Mouse (Mus musculus) lung, embryonic 15.5 days (tissue): ENCODE data around the gene Aldh2. TPM values are rescaled to one million over a fixed set of nuclear protein-coding genes. Genes with fewer than 3 reads are reported as not detected.
"Not testable (repeated sequence)": the region's sequence is repeated elsewhere in the genome, so short reads cannot be mapped to it uniquely, and the experiment has no call there.

Experiments
- ATAC-seq: fragments of 200-750 bp; cut with Nextera tagmentation; 2 replicates; pipeline ENCODE4 v1.8.0; 2017; ENCODE audit warnings: moderate number of reproducible peaks, borderline replicate concordance; ENCODE audit not compliant: low FRiP score, low TSS enrichment; ENCODE audit errors: extremely low read depth
- H3K27ac ChIP-seq: fragments of 300-500 bp; sonication (generic); 2 replicates; pipeline ENCODE4 v1.5.1; 2015; ENCODE audit warnings: moderate library complexity, mild to moderate bottlenecking, inconsistent platforms
- H3K27me3 ChIP-seq: fragments of 300-500 bp; sonication (generic); 2 replicates; pipeline ENCODE4 v1.6.1; 2015; ENCODE audit warnings: inconsistent platforms
- H3K36me3 ChIP-seq: fragments of 300-500 bp; sonication (generic); 2 replicates; pipeline ENCODE4 v1.6.1; 2015; ENCODE audit warnings: inconsistent platforms
- H3K4me1 ChIP-seq: fragments of 300-500 bp; sonication (generic); 2 replicates; pipeline ENCODE4 v1.6.1; 2015; ENCODE audit warnings: inconsistent platforms
- H3K4me2 ChIP-seq: fragments of 300-500 bp; sonication (generic); 2 replicates; pipeline ENCODE4 v1.6.1; 2015; ENCODE audit warnings: inconsistent platforms, mild to moderate bottlenecking, moderate library complexity
- H3K4me3 ChIP-seq: fragments of 300-500 bp; sonication (generic); 2 replicates; pipeline ENCODE4 v1.5.1; 2015; ENCODE audit warnings: mild to moderate bottlenecking, inconsistent platforms
- H3K9ac ChIP-seq: fragments of 300-500 bp; sonication (generic); 2 replicates; pipeline ENCODE4 v1.6.1; 2015; ENCODE audit warnings: inconsistent platforms
- H3K9me3 ChIP-seq: fragments of 300-500 bp; sonication (generic); 2 replicates; pipeline ENCODE4 v1.6.1; 2016; ENCODE audit warnings: inconsistent platforms
- WGBS: fragments of 180-500 bp; shearing (Covaris S2); methylation state at CpG from one replicate; pipeline ENCODE4 v1.1.7; 2015; 5-methylcytosine and 5-hydroxymethylcytosine counted together
- polyA plus RNA-seq: library from polyadenylated mRNA; unstranded; fragments of >200 nt; fragmentation: Nextera tagmentation; extraction: Ambion mirVana; gene quantifications from 2 replicates; pipeline ENCODE4 v1.2.1, GENCODE M21; 2015

The Aldh2 gene
- polyA plus RNA-seq, 1 experiment from 2014 or later, result 330 TPM

DNA sequence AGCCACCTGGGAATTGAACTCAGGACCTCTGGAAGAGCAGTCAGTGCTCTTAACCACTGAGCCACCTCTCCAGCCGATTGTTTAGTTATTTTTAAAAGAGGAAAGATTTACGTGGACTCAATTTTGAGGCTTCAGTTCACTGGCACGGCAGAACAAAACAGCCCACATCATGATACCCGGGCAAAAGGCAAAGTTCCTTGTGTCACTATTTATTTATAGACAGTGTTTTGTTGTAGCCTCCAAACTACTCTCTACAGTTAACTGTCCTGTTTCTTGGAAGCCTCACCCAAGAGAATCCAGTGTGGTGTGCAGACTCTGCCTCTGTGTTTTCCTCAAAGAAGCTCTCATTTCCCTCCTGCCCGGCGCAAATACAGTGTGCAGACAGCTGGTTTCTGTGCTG is 18.4 kb upstream of the Aldh2 start:
- no peaks in the 10 kb centered on the region for H3K36me3 ChIP-seq
- no peaks in the 10 kb centered on the region for H3K27me3 ChIP-seq
- H3K4me3 ChIP-seq, result no peak overlapping the region
- H3K9ac ChIP-seq, result no peak overlapping the region
- no peak for ATAC-seq
- no peak overlapping the region for H3K4me2 ChIP-seq
- H3K4me1 ChIP-seq, result no peaks in the 10 kb centered on the region
- H3K9me3 ChIP-seq, result no peaks in the 10 kb centered on the region
- H3K27ac ChIP-seq, result no peak overlapping the region
- 82% methylated on average over 6 of the region's 6 CpGs for WGBS

DNA sequence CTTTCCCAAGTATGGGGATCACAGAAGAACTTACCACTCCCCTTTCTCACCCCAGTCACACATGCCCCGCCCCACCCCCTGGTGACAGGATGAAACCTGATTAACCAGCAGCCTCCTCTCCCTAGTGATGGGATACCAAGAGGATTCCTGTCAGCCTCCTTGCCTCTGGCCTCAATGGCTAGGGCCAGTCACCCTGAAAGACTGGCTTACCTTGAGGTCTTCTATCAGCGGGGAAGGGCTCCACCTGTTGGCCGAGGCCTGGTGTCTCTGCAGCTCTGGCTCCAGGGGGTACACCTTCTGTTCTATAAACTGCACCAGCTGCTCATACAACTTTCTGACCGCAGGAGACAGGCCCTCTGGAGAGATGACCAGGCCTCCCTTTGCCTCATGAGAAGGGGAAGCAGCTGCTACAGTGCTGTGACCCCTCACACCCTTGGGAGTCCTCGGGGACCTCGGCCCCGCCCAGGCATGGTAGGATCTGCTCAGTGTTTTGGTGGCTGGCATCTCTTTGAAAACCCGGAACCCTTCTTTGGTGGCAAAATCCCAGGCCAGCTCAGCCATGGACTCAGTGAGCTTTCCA is 16.0 kb upstream of the Aldh2 start:
- not testable (repeated sequence) for H3K36me3 ChIP-seq, H3K9ac ChIP-seq, H3K4me1 ChIP-seq, H3K4me2 ChIP-seq, ATAC-seq, H3K9me3 ChIP-seq, H3K27me3 ChIP-seq, H3K4me3 ChIP-seq, H3K27ac ChIP-seq
- 47% methylated on average over 8 of the region's 8 CpGs for WGBS

DNA sequence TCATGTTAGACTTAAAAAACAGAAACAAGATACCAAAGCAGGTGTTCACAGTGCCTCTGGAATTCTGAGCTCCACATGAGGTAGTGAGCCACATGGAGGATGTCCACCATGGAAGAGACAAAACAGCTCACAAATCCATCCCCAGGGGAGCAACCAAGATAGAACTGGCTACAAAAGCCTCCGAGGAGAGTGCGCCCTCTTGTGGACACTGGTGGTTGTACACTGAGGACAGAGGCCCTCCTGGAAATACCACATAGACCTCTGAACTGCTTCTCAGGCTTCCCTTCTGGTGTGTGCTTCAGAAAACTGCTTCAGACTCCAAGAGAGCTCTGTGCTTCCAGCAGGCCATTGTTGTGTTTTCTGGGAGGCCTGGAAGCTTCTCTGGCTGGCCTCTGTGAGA is 12.5 kb upstream of the Aldh2 start:
- no peaks in the 10 kb centered on the region for H3K4me1 ChIP-seq
- WGBS, result 0% methylated on average over 2 of the region's 2 CpGs
- H3K27ac ChIP-seq, result no peak overlapping the region
- no peak for ATAC-seq
- no peaks in the 10 kb centered on the region for H3K27me3 ChIP-seq
- no peak overlapping the region for H3K9ac ChIP-seq
- no peak overlapping the region for H3K4me2 ChIP-seq
- H3K9me3 ChIP-seq, result no peaks in the 10 kb centered on the region
- H3K4me3 ChIP-seq, result no peak overlapping the region
- H3K36me3 ChIP-seq, result no peaks in the 10 kb centered on the region

DNA sequence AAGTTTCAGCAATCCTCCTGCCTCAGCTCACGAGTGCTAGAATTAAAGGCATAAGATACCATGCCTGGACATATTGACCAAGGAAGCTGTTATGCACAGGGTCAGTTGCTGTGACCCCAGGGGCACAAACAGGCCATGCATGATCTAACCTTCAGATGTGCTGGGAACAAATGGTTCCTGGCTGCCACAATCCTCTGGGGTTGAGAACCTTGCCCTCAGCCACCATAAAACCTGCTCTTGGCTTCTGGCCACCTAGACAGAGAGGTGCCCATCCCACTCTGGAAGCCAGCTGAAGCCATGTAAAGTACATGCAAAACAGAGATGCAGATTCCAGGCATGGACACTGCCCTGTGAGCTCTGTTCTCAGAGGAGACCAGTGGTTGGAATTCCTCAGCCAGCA is 10.2 kb upstream of the Aldh2 start:
- 79% methylated on average over 1 of the region's 1 CpGs for WGBS
- not testable (repeated sequence) for H3K27me3 ChIP-seq, H3K27ac ChIP-seq, H3K9ac ChIP-seq, H3K4me3 ChIP-seq, H3K4me2 ChIP-seq, H3K4me1 ChIP-seq, H3K36me3 ChIP-seq, H3K9me3 ChIP-seq, ATAC-seq

DNA sequence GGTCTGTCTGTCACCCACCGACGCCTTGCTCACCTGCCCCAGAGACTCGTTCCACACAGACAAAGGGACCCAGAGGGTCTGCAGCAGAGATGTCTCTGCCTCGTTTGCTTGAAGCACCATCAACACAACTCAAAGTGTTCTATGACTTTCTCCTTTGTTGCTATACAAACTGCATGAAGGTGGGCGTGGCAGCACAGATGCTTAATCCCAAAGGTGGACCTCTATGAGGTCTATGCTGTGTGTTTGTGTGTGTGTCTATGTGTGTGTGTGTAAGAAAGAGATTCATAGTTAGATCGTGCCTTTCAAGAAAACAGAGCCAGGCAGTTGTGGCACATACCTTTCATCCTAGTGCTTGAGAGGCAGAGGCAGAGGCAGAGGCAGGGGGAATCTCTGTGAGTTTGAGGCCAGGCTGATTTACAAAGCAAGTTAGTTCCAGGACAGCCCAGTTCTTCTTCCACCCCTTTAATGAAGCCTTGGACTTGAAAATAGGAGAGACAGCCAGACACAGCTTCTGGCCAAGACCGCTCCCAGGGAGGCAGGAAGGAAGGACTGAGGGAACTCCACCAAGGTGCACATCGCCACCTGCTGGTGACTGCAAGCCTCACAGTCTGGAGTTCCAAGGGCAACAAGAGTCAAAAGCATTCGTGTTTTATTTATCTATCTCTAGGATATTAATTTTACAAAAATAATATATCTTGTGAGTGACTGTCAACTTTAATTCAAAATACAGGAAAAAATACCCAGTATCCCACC is 8.1 kb upstream of the Aldh2 start:
- Histone ChIP-seq H3K9ac (no peak overlapping the region), H3K9me3 (no peaks in the 10 kb centered on the region), H3K4me1 (no peaks in the 10 kb centered on the region), H3K36me3 (no peaks in the 10 kb centered on the region), H3K4me2 (no peak overlapping the region; the same call in 1 of the 2 replicates), H3K27me3 (no peaks in the 10 kb centered on the region), H3K4me3 (no peak overlapping the region), H3K27ac (0 out of 2 replicates have a peak overlapping the region, but pooled peaks have one; percentile 29)
- peak; percentile 52; the same call in 1 of the 2 replicates for ATAC-seq
- WGBS, result 25% methylated on average over 9 of the region's 9 CpGs

DNA sequence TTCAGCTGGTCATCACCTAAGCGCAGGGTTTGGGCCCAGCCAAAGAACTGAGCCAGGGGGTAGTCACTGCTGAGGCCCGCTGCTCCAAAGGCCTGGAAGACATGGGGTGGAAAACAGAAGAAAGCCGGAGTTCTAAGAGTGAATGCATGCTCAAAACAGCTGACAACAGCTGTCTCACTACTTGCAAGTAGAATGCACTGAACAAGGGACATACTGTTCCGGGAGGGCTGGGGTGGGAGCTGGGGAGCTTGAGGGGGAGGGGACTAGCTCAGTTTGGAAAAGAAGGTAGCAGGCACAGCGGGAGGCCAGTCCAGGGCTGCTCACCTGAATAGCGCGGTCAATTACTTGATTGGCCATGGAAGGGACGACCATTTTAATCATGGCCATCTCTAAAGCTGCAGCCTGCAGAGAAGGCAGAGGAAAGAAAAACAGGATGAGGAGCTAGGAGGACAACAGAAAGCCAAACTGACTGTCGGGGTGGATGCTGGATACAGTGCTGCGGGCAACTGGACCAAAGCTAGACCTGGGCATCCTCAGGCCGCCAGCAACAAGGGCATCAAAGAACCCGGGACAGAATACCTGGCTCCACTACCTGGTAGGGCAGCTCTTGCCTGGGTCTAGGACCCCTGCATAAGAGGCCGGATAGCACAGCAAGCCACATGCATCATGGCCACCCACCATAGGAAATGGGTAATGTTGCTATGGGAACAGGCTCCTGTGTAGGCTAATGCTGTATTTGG is 5.4 kb upstream of the Aldh2 start:
- 70% methylated on average over 13 of the region's 13 CpGs for WGBS
- peak; percentile 28; the same call in 1 of the 2 replicates for ATAC-seq
- Histone ChIP-seq H3K4me3 (no peak overlapping the region), H3K27ac (0 out of 2 replicates have a peak overlapping the region, but pooled peaks have one; percentile 35), H3K9me3 (no peaks in the 10 kb centered on the region), H3K4me2 (no peak overlapping the region), H3K27me3 (no peaks in the 10 kb centered on the region), H3K4me1 (peaks cover 4% of the 10 kb centered on the region), H3K9ac (no peak overlapping the region), H3K36me3 (no peaks in the 10 kb centered on the region)

DNA sequence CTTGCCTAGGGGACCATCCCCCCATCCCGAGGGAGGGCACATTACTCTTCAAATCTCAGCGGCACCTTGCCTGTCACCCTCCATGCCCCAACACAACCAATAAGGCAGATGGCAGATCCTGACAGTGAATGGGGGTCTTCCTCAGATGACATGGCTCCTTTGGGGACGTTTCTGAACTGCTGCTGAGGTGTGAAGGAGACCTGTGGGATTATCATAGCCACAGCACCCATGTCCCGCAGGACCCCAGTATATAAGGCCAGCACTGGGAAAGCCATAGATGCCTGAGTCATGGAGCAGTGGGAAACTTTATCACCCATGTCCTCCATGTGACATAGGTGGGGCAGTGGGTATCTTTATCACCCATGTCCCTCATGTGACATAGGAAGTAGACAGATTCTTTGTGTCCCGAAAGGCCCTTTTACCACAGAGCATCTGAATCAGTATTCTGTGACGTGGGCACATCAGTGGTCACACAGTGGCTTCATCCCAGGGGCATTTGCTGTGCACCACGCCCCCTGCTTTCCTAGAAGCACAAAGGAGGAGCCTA is 4.4 kb upstream of the Aldh2 start:
- Histone ChIP-seq H3K4me3 (no peak overlapping the region), H3K4me1 (peaks cover 10% of the 10 kb centered on the region), H3K4me2 (no peak overlapping the region), H3K27me3 (no peaks in the 10 kb centered on the region), H3K9me3 (no peaks in the 10 kb centered on the region), H3K9ac (no peak overlapping the region), H3K36me3 (no peaks in the 10 kb centered on the region), H3K27ac (no peak overlapping the region)
- 76% methylated on average over 7 of the region's 7 CpGs for WGBS
- no peak for ATAC-seq

DNA sequence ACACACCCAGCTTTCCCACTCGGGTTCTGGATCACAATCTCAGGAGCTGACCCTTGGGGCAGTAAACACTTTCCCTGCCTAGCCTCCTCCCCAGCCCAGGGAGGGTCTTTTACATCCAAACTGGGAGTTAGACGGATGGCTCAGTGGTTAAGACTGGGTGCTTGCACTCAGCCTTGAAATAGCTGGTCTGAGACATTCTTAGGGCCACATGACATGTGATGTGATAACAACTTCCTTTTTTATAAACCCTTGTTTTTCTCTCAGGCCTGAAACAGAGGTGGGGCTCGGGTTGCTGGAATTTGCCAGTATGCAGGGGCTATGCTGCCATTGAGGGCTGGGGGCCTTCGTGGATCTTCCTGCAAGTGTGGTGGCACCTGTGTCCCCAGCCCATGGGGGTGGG is 3.7 kb upstream of the Aldh2 start:
- Histone ChIP-seq H3K27ac (no peak overlapping the region), H3K9ac (no peak overlapping the region), H3K4me2 (no peak overlapping the region), H3K27me3 (no peaks in the 10 kb centered on the region), H3K36me3 (no peaks in the 10 kb centered on the region), H3K9me3 (no peaks in the 10 kb centered on the region), H3K4me1 (peaks cover 17% of the 10 kb centered on the region), H3K4me3 (no peak overlapping the region)
- ATAC-seq, result no peak
- WGBS, result 60% methylated on average over 4 of the region's 4 CpGs

DNA sequence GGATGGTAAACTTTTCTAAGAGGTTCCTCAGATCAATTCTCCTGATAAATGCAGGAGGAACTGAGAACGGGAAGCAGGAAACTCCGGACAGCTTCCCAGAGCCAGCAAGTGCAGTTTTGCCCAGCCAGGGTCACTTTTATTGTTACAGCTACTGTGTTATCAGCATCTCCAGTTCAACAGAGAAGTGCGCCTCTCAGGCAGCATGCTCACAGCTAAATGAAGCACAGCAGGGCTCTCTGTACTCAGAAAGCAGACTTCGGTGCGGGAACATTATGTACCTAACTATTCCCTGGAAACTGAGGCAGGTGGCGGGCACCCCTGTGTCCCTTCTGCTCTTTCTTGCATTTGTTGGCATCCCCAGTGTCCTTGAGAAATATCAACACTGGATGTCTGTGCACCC is 2.6 kb upstream of the Aldh2 start:
- Histone ChIP-seq H3K9ac (no peak overlapping the region), H3K27ac (no peak overlapping the region), H3K4me2 (no peak overlapping the region), H3K4me1 (peaks cover 28% of the 10 kb centered on the region), H3K27me3 (no peaks in the 10 kb centered on the region), H3K4me3 (no peak overlapping the region), H3K36me3 (no peaks in the 10 kb centered on the region), H3K9me3 (no peaks in the 10 kb centered on the region)
- WGBS, result 60% methylated on average over 6 of the region's 6 CpGs
- ATAC-seq, result no peak

DNA sequence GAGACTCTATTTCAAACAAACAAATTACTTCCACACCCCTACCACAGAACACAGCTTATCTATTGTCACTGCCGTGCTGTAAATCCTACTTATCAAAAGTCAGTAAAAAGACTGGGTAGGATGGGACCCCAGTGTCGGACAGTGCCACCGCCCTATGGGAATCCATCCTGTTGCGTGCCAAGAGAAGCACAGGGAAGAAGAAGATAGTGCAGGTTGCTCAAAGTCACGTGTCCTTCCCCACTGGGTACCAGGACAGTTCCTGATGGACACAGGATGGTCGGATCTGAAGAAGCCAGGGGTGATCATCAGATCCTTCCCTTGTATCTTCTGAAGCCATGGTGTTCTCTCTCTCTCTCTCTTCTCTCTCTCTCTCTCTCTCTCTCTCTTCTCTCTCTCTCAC is 2.1 kb upstream of the Aldh2 start:
- Histone ChIP-seq H3K9me3 (no peaks in the 10 kb centered on the region), H3K36me3 (no peaks in the 10 kb centered on the region), H3K9ac (no peak overlapping the region), H3K27me3 (no peaks in the 10 kb centered on the region), H3K27ac (no peak overlapping the region), H3K4me1 (peaks cover 31% of the 10 kb centered on the region), H3K4me3 (no peak overlapping the region), H3K4me2 (no peak overlapping the region)
- WGBS, result 70% methylated on average over 6 of the region's 6 CpGs
- ATAC-seq, result no peak

DNA sequence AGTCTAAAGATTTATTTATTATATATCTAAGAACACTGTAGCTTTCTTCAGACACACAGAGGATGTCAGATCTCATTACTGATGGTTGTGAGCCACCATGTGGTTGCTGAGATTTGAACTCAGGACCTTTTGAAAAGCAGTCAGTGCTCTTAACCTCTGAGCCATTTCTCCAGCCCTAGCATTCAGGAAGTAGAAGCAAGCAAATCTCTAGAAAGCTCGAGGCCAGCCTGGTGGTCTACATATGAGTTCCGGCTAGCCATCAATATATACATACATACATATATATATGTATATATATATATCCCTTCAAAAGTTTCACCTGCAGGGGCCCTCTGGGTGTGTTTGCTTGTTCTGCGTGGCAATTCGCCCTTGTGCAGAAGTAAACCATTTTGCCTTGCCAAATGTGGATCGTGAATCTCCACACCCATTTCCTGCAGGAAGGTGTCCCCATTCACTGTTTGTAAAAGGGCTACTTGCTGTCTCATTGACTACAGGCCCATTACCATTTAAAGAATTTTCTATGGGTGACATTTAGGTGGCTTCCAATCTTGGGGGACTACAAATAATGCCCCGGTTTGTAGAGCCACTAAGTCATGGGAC is 1.2 kb upstream of the Aldh2 start:
- Histone ChIP-seq H3K27ac (no peak overlapping the region), H3K9me3 (no peaks in the 10 kb centered on the region), H3K4me2 (peak overlapping the region; percentile 92; the same call in 1 of the 2 replicates), H3K9ac (no peak overlapping the region), H3K4me3 (no peak overlapping the region), H3K4me1 (peaks cover 31% of the 10 kb centered on the region), H3K36me3 (no peaks in the 10 kb centered on the region), H3K27me3 (no peaks in the 10 kb centered on the region)
- 78% methylated on average over 6 of the region's 6 CpGs for WGBS
- ATAC-seq, result no peak
